Mouse (Mus musculus) left cerebral cortex, postnatal 4 days (tissue): ENCODE results near the gene Calu. TPM values are rescaled to one million over a fixed set of nuclear protein-coding genes. Genes with fewer than 3 reads are reported as not detected.
A peak's percentile ranks its signal among the peaks of the same experiment; 100 is the strongest.
"Not testable (repeated sequence)": the region's sequence is repeated elsewhere in the genome, so short reads cannot be mapped to it uniquely, and the experiment has no call there.

Experiments
- DNase-seq: peaks from one replicate; pipeline ENCODE4 v3.0.0-alpha.2; 2022
- intact Hi-C: fragments of 180-260 bp; cut with DNase I; formaldehyde crosslinking; loops from one replicate; pipeline ENCODE4 v1.15.1; 2025
- total RNA-seq, 2 experiments: library from RNA; stranded (reverse); gene quantifications; 2 replicates each; pipeline ENCODE4 v1.2.3; 2021

Gene Calu
- total RNA-seq, result 100 to 1,000 TPM; 103 to 107 TPM

DNA sequence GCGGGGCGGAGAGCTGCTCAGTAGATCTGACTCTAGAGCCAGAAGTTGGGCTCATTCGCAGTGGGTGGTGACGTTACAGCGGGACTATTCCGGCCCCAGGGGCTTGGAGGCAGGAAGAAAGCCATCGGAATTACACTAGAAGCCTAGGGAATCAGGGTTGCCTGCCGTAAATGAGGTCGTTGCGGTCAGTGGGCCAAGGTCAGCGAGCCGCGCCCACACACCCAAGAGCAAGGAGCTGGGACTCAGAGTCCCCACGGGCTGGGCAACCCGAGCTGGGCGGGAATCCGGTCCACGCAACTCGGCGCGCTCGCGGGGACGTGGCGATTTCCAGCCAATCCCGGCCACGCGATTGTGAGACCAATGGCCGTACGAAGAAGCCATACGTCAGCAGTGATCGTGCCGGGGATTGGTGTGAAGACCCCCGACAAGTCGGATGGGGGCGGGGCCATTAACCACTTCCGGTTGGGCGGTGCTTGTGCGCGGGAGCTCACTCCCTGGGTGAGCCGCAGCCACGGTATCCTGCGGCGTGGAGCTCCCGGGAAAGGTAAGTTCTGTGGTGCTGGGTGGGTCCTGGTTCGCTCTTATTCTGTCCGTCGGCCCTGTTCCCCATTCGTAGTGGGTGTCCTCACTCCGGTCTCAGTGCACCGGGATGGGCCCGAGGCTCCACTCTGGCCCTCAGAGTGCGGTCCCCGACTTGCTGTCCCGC is at the start of gene Calu:
Gene Calu (plus strand): TSS at position 405 of the 706 bp plus-strand sequence.
- intact Hi-C loops, result no loop called here
- DNase-seq, result peak; percentile 99

DNA sequence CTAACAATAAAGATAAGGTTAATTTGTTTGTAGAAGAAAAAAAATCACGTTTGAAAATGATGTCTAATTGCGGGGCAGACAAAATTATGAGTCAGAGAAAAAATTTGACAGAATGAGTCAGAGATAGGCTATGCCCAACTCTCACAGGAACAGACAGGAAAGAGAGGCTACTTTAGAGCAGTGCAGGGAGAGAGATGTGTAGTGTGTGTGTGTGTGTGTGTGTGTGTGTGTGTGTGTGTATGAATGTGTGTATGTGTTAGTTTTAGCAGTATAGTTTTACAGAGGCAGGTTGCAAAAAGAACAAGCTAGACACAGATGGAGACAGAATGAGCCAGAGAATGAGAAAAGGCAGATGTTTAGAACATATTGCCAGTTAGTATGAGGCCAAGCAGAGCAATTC is 48.8 kb upstream of the Calu start:
- intact Hi-C loops, result no loop called here

DNA sequence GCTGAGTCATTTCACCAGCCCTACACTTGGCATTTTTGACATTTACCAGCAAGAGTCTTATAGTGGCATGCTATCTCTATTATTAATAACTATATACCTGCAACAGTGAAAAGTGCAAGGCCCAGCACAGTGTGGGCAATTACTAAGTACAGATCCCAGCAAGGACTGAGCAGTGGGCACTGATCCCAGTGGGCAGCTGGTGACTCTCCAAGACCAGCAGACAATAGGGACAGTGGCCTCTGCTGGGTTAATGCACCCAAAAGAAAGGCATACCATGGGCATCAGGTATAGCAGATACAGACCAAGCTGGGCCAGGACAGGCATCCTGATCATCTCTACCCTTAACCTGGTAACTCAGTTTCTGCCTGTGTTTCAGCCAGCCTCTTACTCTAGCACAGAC is 44.6 kb upstream of the Calu start:
- intact Hi-C loops, result no loop called here
- peak; percentile 53 for DNase-seq

More for the DNA sequence above, 48.8 kb upstream of the Calu start:
- no peak for DNase-seq

DNA sequence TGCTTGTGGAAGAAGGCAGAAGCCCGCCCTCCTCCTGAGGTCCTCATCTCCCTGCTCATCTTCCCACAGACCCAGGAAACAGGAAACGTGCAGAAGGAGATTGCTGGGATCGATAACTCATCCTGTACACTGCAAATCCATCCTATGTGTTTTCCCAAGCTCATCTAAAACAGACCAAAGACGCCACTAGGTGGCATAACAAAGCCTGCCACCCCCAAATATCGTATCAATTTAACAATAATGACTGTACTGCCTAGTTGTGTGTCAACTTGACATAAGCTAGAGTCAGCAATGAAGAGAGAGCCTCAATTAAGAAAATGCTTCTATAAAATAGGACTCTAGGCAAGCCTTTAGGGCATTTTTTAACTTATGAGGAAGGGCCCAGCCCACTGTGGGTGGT is 44.1 kb upstream of the Calu start:
- intact Hi-C loops, result no loop called here
- no peak for DNase-seq

DNA sequence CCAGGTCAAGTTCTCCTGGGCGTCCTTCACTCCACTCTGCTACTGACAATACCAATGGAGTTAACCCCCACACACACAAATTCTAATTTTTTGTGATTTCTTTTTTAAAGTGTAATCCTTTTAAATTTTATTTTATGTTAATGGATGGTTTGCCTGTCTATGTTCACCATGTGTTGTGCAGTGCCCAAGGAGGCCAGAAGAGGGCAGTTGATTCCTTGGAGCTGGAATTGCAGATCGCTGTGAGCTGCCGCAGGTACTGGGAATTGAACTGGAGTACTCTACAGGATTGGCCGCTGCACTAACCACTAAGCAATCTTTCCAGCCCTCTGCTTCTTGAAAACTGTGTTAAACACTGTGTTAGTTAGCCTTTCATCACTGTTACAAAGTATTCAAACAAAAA is 42.4 kb upstream of the Calu start:
- DNase-seq, result no peak
- intact Hi-C loops, result no loop called here

DNA sequence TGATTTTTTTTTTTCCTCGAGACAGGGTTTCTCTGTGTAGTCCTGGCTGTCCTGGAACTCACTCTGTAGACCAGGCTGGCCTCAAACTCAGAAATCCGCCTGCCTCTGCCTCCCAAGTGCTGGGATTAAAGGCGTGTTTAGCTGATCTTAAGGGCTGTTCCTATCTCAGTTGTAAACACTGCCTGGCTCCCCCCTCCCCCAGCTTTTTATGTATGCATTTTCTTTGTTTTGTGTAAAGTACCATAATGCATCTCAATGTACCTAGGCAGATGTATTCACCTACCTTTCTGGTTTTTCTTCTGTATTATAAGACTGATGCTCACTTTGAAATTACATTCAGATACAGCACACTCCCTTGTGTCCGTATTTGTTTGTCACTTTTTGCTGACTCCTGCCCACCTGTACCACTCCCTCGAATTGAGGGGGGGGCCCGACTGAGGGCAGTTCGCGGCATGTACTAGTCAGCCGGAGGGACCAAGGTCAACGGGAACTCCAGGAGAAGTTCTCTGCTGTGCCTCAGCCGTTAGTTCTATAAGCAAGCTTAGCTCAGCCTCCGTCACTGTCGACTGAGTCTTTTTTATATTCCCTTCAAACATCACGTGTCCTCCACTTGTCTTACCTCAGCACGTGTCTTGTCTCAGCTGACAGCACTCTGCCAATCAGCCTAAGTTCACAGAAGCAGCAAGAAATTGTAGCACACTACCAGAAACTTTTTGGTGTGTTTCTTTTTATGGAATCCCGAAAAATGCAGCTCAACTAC is 38.8 kb upstream of the Calu start:
- no peak for DNase-seq
- intact Hi-C loops, result no loop called here

DNA sequence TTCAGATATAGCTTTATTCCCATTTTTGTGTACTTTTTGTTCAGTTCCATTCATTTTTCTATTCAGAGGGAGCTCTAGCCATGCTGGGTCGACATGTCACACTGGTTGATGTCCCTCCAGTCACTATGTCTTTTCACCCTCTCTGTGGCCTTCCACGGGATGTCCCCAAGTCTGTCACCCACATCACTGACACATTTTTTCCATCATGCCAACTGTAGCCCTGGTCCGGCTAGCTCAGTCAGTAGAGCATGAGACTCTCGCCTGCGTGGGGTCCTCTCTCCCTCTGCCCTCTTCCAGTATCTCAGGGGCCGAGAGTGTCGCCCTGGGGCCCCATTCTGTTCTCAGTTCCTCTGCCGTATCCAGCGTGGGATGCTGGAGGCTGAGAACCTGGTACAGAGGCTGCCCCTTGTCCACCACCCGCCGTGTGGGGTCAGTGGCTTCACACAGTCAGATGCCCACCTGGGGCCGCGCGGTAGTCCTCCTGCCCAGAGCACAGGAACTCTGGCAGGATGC is 34.1 kb upstream of the Calu start:
- DNase-seq, result no peak
- intact Hi-C loops, result no loop called here

DNA sequence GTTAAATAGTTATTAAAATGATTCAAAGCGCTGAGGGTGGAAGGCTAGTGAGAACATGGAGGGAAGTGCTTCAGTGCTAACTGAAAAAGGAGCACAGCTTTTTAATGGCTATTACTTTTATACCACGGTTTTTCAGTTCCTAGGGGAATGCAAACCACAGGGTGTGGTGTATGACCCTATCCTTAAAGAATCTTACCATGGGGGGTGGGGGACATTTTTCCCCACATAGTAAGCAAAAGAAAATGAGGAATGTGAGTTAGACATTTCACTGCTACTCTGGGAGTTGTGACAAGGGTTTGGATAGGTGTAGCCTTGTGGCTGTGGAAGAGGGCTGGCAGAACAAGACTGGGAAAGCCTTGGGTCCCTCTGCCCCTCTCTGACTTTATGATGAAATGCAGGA is 30.6 kb upstream of the Calu start:
- intact Hi-C loops, result no loop called here
- DNase-seq, result no peak

DNA sequence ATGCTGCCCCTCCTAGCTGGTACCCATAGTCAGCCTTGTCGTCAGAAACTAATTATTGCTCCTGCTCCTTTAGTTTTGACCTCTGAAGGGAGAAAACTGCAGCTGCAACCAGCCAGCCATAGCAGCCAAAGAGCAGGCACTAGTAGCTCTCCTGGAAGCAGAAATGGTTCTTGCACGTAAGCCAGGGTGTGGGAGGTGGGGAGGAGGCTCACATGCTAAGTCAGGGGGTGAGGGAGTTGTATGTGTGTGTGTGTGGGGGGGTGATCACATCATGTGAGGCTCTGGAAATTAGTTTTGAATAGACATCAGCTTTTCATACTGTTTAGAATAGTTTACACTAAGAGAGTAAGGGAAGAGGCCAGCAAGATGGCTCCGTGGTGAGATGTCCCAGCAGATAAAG is 29.9 kb upstream of the Calu start:
- intact Hi-C loops, result no loop called here
- no peak for DNase-seq

DNA sequence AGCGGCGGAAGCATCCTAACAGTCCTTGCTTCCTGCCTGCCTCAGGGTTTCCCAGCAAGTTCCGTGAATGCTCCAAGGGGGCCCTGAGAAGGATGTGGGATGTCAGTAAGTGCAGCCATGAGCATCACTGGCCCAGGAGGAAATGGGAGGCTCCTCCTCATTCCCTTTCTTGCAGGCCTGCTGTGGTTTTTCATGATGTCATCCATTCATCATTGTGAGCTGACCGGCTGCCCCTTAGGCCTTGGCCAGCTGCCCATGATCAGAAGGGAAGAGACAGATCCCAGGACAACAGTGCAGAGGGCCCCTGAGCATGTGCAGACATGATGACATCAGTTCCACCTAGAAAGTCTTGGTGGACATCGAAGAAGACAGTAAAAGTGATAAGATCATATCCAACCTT is 29.0 kb upstream of the Calu start, which contains the start of gene Fam71f1:
Gene Fam71f1 (plus strand): TSS at position 262 of the 400 bp plus-strand sequence.
- intact Hi-C loops, result no loop called here
- DNase-seq, result peak; percentile 32

DNA sequence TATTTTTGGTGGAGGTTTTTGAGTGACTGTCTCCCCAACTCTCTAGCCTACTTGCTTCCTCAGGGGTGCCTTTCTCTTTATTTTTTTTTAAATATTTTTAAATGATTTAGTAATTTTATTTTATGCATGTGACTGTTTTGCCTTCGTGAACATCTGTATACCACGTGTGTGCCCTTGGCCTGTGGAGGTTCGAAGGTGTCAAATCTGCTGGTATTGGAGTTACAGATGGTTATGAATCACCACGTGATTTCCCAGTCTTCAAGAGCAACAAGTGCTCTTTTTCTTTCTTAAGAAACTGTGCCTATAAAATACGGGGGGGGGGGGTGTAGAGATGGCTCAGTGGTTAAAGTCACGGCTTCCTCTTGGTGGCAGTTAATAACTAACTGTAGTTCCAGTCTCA is 26.3 kb upstream of the Calu start:
- intact Hi-C loops, result no loop called here
- DNase-seq, result no peak

DNA sequence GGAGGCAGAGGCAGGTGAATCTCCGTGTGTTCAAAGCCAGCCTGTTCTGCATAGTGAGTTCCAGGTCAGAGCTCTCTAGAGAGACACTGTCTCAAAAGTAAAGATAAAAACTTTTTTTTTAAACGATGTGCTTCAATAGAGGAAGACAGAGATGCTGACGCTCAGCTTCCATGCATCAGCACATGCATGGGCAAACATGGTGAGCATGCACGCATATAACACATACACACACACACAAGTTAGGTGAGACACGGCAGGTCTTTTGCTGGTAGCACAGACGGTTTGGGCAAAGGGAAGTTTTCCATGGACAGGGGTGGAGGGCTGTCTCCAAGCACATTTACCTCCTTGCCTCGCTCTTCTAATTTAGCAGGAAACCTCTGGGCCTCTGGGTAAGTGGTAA is 25.7 kb upstream of the Calu start:
- no peak for DNase-seq
- intact Hi-C loops, result no loop called here

DNA sequence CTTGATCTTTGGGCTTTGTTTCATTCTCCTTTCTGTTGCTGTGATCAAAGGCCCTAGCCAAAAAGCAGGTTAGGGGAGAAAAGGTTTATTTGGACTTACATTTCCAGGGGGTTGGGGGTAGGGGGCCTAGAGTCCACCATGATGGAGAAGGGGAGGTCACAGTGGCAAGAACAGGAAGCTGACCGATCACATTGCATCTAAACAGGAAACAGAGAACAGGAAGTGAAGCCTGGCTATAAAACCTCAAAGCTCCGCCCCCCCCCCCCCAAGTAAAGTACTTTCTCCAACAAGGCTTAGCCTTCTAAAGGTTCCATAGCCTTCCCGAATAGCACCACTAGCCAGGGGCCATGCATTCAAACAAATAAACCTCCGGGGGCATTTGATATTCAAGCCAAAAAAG is 25.1 kb upstream of the Calu start:
- intact Hi-C loops, result no loop called here

DNA sequence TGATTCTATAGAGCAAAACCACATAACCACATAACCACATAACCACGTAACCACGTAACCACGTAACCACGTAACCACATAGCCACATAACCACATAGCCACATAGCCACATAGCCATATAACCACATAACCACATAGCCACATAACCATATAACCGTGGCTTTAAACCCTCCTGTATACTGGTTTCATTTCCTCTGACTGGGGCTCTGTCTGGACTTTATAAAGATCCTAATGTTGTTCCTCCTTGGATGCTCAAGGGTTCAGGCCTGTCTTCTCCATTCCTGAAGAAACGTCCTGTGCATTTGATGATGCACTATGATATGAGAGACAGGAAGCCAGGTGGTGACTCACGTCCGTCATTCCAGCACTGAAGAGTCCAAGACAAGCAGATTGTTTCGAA is 20.9 kb upstream of the Calu start:
- intact Hi-C loops, result no loop called here
- no peak for DNase-seq

More for the DNA sequence above, 25.1 kb upstream of the Calu start:
- DNase-seq, result no peak

DNA sequence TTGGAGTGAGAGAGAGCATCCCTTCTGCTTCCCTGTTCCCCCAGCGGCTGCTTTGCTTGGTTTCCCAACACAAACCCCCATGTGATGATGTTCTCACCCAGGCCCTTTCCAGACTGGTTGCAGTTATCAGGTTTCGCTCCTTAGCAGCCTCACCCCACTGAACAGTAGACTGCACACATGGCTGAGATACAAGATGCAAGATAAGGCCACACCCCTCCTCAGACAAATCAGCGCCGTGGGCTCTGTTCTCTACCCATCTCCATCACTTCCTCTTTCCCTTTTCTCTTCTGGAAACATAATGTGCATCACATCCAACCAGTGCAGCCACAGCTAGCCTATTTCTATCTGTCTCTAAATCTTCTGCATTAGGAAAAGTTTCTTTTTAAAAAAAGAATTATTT is 18.4 kb upstream of the Calu start:
- no peak for DNase-seq
- intact Hi-C loops, result no loop called here

DNA sequence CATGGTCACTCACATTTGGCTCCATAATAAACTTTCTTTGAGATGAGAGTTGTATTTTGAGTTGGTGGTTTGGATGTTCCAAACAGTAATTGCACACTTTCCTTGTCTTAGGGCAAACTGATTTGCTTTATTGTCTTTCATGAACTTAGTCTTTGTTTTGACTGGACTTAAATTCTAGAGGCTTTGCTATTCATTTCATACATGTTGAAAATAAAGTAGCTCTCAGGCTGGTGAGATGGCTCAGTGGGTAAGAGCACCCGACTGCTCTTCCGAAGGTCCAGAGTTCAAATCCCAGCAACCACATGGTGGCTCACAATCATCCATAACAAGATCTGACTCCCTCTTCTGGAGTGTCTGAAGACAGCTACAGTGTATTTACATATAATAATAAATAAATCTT is 1.4 kb upstream of the Calu start:
- intact Hi-C loops, DNase-seq: not testable (repeated sequence)

DNA sequence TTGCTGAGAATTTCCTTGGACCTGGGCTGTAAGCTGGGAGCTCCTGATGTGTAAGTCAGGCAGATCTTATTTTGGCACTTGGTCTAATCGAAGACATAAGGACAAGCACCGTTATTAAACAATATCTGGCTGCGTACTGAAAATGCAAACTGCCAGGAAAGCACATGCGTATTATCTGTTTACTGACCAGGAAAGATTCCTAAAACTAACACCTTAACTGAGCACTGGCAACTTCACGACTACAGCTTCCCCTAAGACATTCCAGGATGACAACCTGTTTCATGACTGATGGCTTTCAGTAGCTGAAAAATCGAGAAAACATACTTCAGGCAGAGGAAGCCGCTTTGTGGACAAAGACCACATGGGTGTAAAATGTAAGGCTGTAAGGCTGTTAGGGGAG is 680 bp upstream of the Calu start:
- DNase-seq, result no peak
- intact Hi-C loops, result no loop called here

DNA sequence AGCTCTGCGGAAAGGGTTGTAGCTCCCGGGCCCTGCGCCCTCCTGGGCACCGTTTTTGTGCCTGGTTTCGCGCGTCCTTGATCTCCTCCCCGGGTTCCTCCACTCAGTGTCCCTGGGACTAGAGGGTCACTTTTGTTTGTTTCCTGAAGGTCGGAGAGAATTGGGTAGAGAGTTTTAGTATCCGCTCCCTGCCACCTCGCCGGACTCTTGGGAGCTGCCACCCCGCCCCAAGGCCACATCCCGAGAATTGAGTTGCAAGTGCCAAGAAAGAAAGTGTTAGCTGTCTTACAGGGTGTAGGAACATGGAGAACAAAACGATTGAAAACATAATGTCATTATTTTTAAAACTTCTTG is 479 bp downstream of the Calu start:
- DNase-seq, result no peak
- intact Hi-C loops, result no loop called here

DNA sequence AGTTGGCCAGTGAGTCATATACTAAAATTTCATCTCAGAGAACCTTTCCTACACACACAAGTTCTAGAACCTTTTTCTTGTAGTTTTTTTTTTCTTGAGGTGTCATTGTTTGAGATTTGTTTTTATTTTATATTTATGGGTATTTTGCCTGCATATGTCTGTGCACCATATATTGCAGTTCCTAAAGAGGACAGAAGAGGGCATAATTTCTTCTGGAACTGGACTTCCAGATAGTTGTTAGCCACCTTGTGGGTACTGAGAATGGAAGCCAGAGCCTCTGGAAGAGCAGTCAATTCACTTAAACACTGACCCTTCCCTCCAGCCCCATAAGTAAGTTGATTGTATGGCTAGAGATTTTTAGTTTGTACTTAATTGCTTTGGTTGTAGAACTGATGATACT is 3.7 kb downstream of the Calu start:
- no peak for DNase-seq
- intact Hi-C loops, result no loop called here

DNA sequence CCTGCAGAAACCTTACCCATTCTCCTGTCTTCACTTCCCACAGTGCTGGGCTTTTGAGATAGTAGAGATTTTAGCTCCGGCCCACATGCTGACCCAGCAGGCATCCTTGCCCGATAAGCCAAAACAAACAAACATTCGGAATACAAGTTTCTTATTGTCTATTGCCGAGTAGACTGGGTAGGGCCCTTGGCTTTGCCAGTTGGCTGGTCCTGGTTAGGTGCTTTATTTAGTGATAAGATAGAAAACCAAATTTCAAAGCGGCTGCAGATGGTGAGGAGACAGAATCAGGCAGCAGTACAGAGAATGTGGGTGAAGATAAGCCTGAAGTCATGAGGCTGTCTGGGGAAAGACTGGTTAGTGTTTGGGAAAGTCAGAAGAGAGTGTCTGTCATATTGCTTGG is 4.9 kb downstream of the Calu start:
- intact Hi-C loops, result no loop called here
- no peak for DNase-seq

DNA sequence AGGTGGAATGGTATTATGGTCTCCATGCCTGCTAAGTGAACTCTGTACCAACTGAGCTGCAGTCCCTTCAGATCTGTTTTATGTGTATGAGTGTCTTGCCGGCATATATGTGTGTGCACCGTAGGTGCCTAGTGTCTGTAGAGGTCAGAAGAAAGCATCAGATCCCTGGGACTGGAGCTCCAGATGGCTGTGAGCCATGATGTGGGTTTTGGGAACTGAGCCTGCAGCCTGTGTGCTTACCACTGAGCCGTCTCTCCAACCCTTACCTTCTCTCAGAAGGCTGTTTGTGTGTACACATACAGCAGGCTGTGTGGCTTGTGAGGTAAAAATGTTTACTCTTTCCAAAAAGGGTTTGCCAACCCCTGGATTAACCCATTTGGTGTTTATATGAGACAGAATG is 11.5 kb downstream of the Calu start:
- DNase-seq, result no peak
- intact Hi-C loops, result no loop called here

DNA sequence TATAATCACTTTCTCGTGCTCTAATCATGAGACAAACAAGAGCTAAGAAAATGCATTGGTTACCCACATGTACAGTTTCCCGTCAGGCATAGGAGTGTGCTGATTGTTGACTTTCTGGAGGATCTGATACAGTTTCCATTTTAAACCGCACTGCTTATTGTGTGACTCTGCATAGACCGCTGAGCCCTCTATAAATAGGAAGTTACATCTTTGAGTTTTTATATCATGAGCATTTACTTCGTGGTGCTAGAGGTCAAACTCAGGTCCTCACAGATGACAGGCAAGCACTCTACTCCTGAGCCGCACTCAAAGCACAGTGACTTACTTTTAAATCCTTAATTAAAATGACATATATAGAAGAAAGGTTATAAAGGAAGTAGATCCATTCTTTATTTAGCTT is 12.3 kb downstream of the Calu start:
- DNase-seq, result no peak
- intact Hi-C loops, result no loop called here
